Mouse (Mus musculus): ENCODE data around the gene Taf4.

- TF ChIP-seq CTCF (conservative IDR thresholded peaks at IDR 0.05; ENCODE audit: insufficient read depth, insufficient read length, low read depth, low read length) (no peak; the same call in 1 of the 2 replicates), POLR2A (IDR thresholded peaks at IDR 0.05; ENCODE audit: low read depth, low read length) (no peak)
These were observed 17.1 kb downstream of the Taf4 start for GRCm38 (mm10) chr2:179959391-179959790.

Data from kidney, adult 2 months (tissue).